Mouse (Mus musculus): ENCODE results near the gene Eid1. TPM values are rescaled to one million over a fixed set of nuclear protein-coding genes. Genes with fewer than 3 reads are reported as not detected.
A peak's percentile ranks its signal among the peaks of the same experiment; 100 is the strongest.

The Eid1 gene
- polyA plus RNA-seq, 1 experiment from 2014 or later, result 116 TPM

GRCm38 (mm10) chr2:125681811-125682210 lies 8.9 kb downstream of the Eid1 start:
- H3K9me3 ChIP-seq (replicated peaks), result no peaks in the 10 kb centered on the region
- no peak for ATAC-seq (replicated peaks; ENCODE audit: low FRiP score)
- no peak overlapping the region for H3K4me2 ChIP-seq
- no peak overlapping the region for H3K4me3 ChIP-seq (replicated peaks)
- peaks cover 7% of the 10 kb centered on the region for H3K4me1 ChIP-seq
- no peaks in the 10 kb centered on the region for H3K36me3 ChIP-seq
- H3K27ac ChIP-seq, result no peak overlapping the region
- H3K27me3 ChIP-seq, result no peaks in the 10 kb centered on the region
- WGBS, result 77% methylated on average over 9 of the region's 9 CpGs
- no peak overlapping the region for H3K9ac ChIP-seq

DNA sequence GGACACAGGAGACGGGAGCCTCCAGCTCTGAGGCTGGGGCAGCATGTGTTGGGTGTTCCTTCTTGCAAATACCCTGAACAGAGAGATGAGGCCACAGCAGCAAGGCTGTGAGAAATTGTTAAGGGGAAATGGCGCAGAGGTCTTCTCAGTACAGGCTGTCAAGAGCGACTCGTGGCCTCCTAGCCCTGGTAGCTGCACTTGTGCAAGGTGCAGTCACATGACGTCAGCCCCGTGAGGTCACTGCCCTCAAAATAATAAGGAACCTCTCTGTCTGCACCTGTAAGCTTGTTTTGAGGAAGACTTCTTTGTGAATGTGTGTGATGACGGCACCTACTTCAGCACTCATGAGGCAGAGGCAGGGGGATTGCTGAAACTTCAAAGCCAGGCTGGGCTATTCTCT lies 11.0 kb downstream of the Eid1 start:
- Histone ChIP-seq H3K27me3 (no peaks in the 10 kb centered on the region), H3K4me2 (no peak overlapping the region), H3K4me1 (peaks cover 7% of the 10 kb centered on the region), H3K4me3 (replicated peaks) (no peak overlapping the region), H3K9me3 (replicated peaks) (no peaks in the 10 kb centered on the region), H3K9ac (no peak overlapping the region), H3K36me3 (no peaks in the 10 kb centered on the region), H3K27ac (no peak overlapping the region)
- ATAC-seq (replicated peaks; ENCODE audit: low FRiP score), result no peak
- 86% methylated on average over 7 of the region's 7 CpGs for WGBS

- H3K4me1 ChIP-seq, result peaks cover 7% of the 10 kb centered on the region
- H3K27me3 ChIP-seq, result no peaks in the 10 kb centered on the region
- ATAC-seq (replicated peaks; ENCODE audit: low FRiP score), result no peak
- no peak overlapping the region for H3K4me2 ChIP-seq
- H3K27ac ChIP-seq, result no peak overlapping the region
- H3K9me3 ChIP-seq (replicated peaks), result no peaks in the 10 kb centered on the region
- H3K36me3 ChIP-seq, result no peaks in the 10 kb centered on the region
- no peak overlapping the region for H3K4me3 ChIP-seq (replicated peaks)
- no peak overlapping the region for H3K9ac ChIP-seq
- 65% methylated on average over 10 of the region's 10 CpGs for WGBS
Observed at GRCm38 (mm10) chr2:125684559-125685440, 11.9 kb downstream of the Eid1 start.

DNA sequence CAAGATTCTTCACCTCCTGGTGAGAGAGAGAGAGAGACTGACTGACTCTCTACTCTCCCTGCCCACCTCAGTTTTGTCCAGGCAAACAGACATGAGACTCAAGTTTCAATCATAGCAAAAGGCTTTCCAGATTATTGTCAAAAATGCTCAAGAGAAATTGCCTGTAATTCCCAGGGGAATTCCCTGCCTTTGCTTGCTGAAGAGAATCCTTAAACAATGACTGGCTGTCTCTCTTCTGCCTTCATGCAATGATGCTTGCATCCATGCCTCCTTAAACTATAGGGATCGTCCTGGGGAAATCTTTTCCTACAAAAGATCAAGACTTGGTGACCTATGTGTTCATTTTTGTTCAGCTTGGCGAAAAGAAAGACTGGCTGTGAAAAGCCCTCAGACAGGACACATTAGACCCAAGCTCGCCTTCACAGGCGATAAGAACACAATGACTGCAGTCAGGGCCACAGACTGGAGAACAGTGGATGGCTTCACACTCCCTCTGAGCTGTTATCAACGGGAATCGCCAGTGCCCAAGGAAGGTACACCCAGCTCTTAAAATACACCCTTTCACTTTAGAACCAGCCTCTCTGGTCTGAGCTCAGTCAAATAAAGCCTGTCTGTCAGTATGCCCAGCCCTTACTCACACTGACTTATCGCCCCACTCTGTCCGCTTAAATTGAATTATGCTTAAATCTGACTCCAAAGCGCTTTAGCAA lies 12.7 kb downstream of the Eid1 start:
- no peak overlapping the region for H3K27ac ChIP-seq

DNA sequence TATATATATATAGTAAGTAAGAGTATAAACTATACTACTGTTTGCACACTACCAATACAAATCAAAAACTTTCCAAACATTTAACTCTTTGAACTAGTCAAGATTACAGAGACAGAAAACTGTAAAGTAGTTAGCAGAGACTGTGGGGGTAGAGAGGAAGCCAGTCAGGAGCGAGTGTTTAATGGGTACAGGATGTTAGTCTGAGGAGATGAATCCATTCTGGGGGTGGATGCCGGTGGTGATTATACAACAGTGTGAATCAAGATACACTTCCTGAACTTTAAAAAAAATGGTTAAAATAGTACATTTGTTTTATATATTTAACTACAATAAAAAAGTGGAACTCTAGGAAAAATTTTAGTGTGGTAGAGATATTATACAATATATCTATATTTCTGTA lies 19.1 kb downstream of the Eid1 start:
- Histone ChIP-seq H3K27me3 (no peaks in the 10 kb centered on the region), H3K4me3 (replicated peaks) (no peak overlapping the region), H3K36me3 (no peaks in the 10 kb centered on the region), H3K27ac (no peak overlapping the region), H3K4me2 (no peak overlapping the region), H3K9me3 (replicated peaks) (no peaks in the 10 kb centered on the region), H3K9ac (no peak overlapping the region), H3K4me1 (0 out of 2 replicates have a peak, but pooled peaks cover 5% of the 10 kb centered on the region)
- ATAC-seq (replicated peaks; ENCODE audit: low FRiP score), result no peak
- WGBS, result 52% methylated on average over 2 of the region's 2 CpGs

More for the DNA sequence above, 12.7 kb downstream of the Eid1 start:
- no peak overlapping the region for H3K9ac ChIP-seq
- H3K9me3 ChIP-seq (replicated peaks), result no peaks in the 10 kb centered on the region
- peaks cover 7% of the 10 kb centered on the region for H3K4me1 ChIP-seq
- H3K36me3 ChIP-seq, result no peaks in the 10 kb centered on the region
- no peak overlapping the region for H3K4me3 ChIP-seq (replicated peaks)
- no peaks in the 10 kb centered on the region for H3K27me3 ChIP-seq
- no peak for ATAC-seq (replicated peaks; ENCODE audit: low FRiP score)
- 77% methylated on average over 9 of the region's 9 CpGs for WGBS
- H3K4me2 ChIP-seq, result no peak overlapping the region

- H3K4me3 ChIP-seq (replicated peaks), result no peak overlapping the region
- no peak for ATAC-seq (replicated peaks; ENCODE audit: low FRiP score)
- 73% methylated on average over 2 of the region's 2 CpGs for WGBS
Observed at GRCm38 (mm10) chr2:125694798-125695197, 21.9 kb downstream of the Eid1 start.

GRCm38 (mm10) chr2:125696219-125696618 lies 23.3 kb downstream of the Eid1 start:
- WGBS, result 68% methylated on average over 2 of the region's 2 CpGs
- Histone ChIP-seq H3K4me2 (no peak overlapping the region), H3K9me3 (replicated peaks) (no peaks in the 10 kb centered on the region), H3K4me1 (0 out of 2 replicates have a peak, but pooled peaks cover 5% of the 10 kb centered on the region), H3K9ac (no peak overlapping the region), H3K27ac (0 out of 2 replicates have a peak overlapping the region, but pooled peaks have one; percentile 4), H3K36me3 (no peaks in the 10 kb centered on the region), H3K27me3 (no peaks in the 10 kb centered on the region), H3K4me3 (replicated peaks) (no peak overlapping the region)
- no peak for ATAC-seq (replicated peaks; ENCODE audit: low FRiP score)

More at GRCm38 (mm10) chr2:125694798-125695197, 21.9 kb downstream of the Eid1 start:
- no peaks in the 10 kb centered on the region for H3K27me3 ChIP-seq
- no peak overlapping the region for H3K4me2 ChIP-seq
- no peak overlapping the region for H3K27ac ChIP-seq
- 0 out of 2 replicates have a peak, but pooled peaks cover 5% of the 10 kb centered on the region for H3K4me1 ChIP-seq
- no peaks in the 10 kb centered on the region for H3K36me3 ChIP-seq
- no peaks in the 10 kb centered on the region for H3K9me3 ChIP-seq (replicated peaks)
- no peak overlapping the region for H3K9ac ChIP-seq

DNA sequence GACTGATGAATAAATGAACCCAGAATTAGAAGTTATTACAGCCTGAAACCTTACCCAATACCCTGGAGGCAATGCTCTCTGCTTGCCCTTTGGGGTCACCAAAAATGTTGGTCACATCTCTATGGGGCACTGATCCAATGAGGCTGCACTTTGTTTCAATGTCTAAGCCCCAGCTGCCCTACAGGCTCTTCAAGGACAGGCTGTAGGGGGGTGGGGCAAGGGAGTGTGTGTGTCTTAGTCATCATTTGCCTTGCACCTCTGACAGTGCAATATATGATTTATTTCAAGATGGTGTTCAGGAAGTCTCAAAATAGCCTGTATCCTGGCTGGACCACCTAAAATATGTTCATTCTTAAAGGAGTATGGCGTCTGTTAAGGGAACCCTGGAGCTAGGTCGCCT lies 28.7 kb downstream of the Eid1 start:
- no peak overlapping the region for H3K4me3 ChIP-seq (replicated peaks)
- H3K4me2 ChIP-seq, result no peak overlapping the region
- H3K27me3 ChIP-seq, result no peaks in the 10 kb centered on the region
- H3K9ac ChIP-seq, result no peak overlapping the region
- 81% methylated on average over 2 of the region's 2 CpGs for WGBS
- H3K4me1 ChIP-seq, result peaks cover 2% of the 10 kb centered on the region; the same call in 1 of the 2 replicates
- H3K27ac ChIP-seq, result no peak overlapping the region
- H3K36me3 ChIP-seq, result no peaks in the 10 kb centered on the region
- no peak for ATAC-seq (replicated peaks; ENCODE audit: low FRiP score)
- H3K9me3 ChIP-seq (replicated peaks), result no peaks in the 10 kb centered on the region

DNA sequence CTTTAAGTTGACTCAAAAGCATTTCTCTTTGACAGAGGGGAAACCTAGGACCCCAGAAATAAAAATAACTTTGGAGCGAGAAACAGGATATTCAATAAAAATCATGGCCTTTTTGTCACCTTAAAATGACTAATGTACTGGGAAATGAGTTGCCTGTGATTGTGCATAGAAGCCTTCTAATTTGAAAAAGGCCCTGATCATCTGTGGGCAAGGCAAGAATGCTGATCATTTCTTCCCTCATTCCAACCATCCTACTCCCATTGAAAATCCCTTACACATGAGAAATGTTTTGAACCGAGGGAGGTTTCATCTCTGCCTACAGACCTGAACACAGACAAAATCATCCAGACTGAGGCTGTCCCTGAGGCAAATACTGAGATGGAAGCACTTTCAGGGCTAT lies 30.0 kb downstream of the Eid1 start:
- ATAC-seq (replicated peaks; ENCODE audit: low FRiP score), result no peak
- H3K4me2 ChIP-seq, result no peak overlapping the region
- no peaks in the 10 kb centered on the region for H3K27me3 ChIP-seq
- H3K9me3 ChIP-seq (replicated peaks), result no peaks in the 10 kb centered on the region
- no peak overlapping the region for H3K27ac ChIP-seq
- H3K4me1 ChIP-seq, result peaks cover 2% of the 10 kb centered on the region; the same call in 1 of the 2 replicates
- H3K36me3 ChIP-seq, result no peaks in the 10 kb centered on the region
- WGBS, result 75% methylated on average over 2 of the region's 2 CpGs
- no peak overlapping the region for H3K4me3 ChIP-seq (replicated peaks)
- no peak overlapping the region for H3K9ac ChIP-seq

GRCm38 (mm10) chr2:125704907-125705631 lies 32.2 kb downstream of the Eid1 start:
- H3K4me3 ChIP-seq (replicated peaks), result no peak overlapping the region
- ATAC-seq (replicated peaks; ENCODE audit: low FRiP score), result no peak
- H3K9ac ChIP-seq, result no peak overlapping the region
- H3K27me3 ChIP-seq, result no peaks in the 10 kb centered on the region
- H3K9me3 ChIP-seq (replicated peaks), result no peaks in the 10 kb centered on the region
- peaks cover 2% of the 10 kb centered on the region; the same call in 1 of the 2 replicates for H3K4me1 ChIP-seq
- no peak overlapping the region for H3K27ac ChIP-seq
- H3K4me2 ChIP-seq, result no peak overlapping the region
- H3K36me3 ChIP-seq, result no peaks in the 10 kb centered on the region
- 65% methylated on average over 12 of the region's 12 CpGs for WGBS

DNA sequence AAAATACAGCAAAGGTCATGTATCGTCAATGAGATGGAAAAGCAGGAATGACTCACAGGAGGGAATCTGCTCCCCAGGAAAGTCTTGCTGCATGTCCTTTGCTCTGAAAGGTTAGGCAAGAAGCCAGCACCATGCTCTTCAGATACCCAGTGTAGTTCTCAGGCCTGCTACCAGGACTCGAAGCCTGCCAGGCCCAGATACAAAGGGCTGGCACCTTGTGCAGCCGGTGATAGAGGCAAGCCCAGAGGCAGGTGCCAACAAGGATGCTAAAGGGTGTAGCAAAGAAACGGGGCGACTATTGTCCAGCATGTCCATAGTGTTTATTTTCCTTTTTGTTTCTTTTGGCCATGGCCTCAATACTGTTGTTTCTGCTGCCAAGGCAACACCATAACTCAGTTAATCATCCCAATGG lies 33.6 kb downstream of the Eid1 start:
- H3K4me2 ChIP-seq, result no peak overlapping the region
- no peak for ATAC-seq (replicated peaks; ENCODE audit: low FRiP score)
- no peaks in the 10 kb centered on the region for H3K27me3 ChIP-seq
- H3K4me3 ChIP-seq (replicated peaks), result no peak overlapping the region
- no peak overlapping the region for H3K9ac ChIP-seq
- 68% methylated on average over 5 of the region's 5 CpGs for WGBS
- H3K4me1 ChIP-seq, result peaks cover 2% of the 10 kb centered on the region; the same call in 1 of the 2 replicates
- no peaks in the 10 kb centered on the region for H3K9me3 ChIP-seq (replicated peaks)
- no peak overlapping the region for H3K27ac ChIP-seq
- H3K36me3 ChIP-seq, result no peaks in the 10 kb centered on the region

- 85% methylated on average over 8 of the region's 8 CpGs for WGBS
- Histone ChIP-seq H3K9ac (no peak overlapping the region), H3K36me3 (no peaks in the 10 kb centered on the region), H3K4me2 (no peak overlapping the region), H3K27me3 (peaks cover 14% of the 10 kb centered on the region), H3K4me1 (no peaks in the 10 kb centered on the region), H3K9me3 (replicated peaks) (no peaks in the 10 kb centered on the region), H3K4me3 (replicated peaks) (no peak overlapping the region), H3K27ac (no peak overlapping the region)
- ATAC-seq (replicated peaks; ENCODE audit: low FRiP score), result no peak
Observed at GRCm38 (mm10) chr2:125716599-125716998, 43.7 kb downstream of the Eid1 start.
